Mouse (Mus musculus): ENCODE data around the gene Plet1.
A peak's percentile ranks its signal among the peaks of the same experiment; 100 is the strongest.

The Plet1 gene

GRCm38 (mm10) chr9:50537295-50537694 is 43.0 kb downstream of the Plet1 start:
- DNase-seq: no peak

- no peak for DNase-seq
These were observed 45.8 kb downstream of the Plet1 start for GRCm38 (mm10) chr9:50540170-50540569.

GRCm38 (mm10) chr9:50542401-50542800 is 48.1 kb downstream of the Plet1 start:
- no peak for DNase-seq

- DNase-seq: no peak
These were observed 53.6 kb downstream of the Plet1 start for GRCm38 (mm10) chr9:50547859-50548478.

- DNase-seq: no peak
These were observed 54.6 kb downstream of the Plet1 start for GRCm38 (mm10) chr9:50548936-50549335.

- DNase-seq: no peak
These were observed 57.9 kb downstream of the Plet1 start for GRCm38 (mm10) chr9:50552206-50552605.

- no peak for DNase-seq
These were observed 59.2 kb downstream of the Plet1 start for GRCm38 (mm10) chr9:50553547-50553946.

GRCm38 (mm10) chr9:50554241-50555093 is 60.1 kb downstream of the Plet1 start, which contains the start of gene Il18:
Il18 (plus strand) TSS chr9:50554827.
- peak; percentile 19 for DNase-seq

GRCm38 (mm10) chr9:50555094-50555446 is 60.7 kb downstream of the Plet1 start, which contains the start of gene Bco2:
Bco2 (minus strand) TSS chr9:50555181.
- DNase-seq: no peak

Measured in lung, postnatal 14 days (tissue).